Mouse (Mus musculus) E14TG2a.4 (cell line): ENCODE data around the gene Sub1.

Experiments
- CTCF ChIP-seq: conservative IDR thresholded peaks from 2 replicates; pipeline ENCODE4 v1.5.1; 2014; ENCODE audit warnings: low read length
- POU5F1 ChIP-seq: IDR thresholded peaks from 2 replicates; pipeline ENCODE4 v1.6.1; 2014; ENCODE audit warnings: low read length, borderline replicate concordance

DNA sequence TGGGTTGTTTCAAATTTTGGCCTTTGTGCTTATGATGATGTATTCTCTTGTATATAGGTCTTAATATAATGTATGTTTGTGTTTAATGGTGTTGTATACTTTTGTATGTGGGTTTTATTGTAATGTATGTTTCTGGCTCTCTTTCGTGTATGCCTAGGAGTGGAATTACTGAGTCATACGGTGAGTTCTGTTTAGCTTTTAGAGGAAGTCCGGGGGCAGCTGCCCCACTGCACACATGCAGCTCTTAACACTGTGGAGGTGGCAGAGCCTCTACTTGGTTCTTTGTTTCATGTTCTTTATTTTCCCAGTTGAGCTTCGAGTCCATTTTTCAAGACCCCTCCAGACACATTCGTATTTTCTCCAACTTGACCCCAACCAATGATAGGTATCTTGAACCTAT is 29.2 kb upstream of the Sub1 start:
- no peak for TF ChIP-seq CTCF
- no peak for TF ChIP-seq POU5F1
